Mouse (Mus musculus) ES-E14 (cell line): ENCODE results near the gene Gatb.

Experiments
- CHD2 ChIP-seq: IDR thresholded peaks from 2 replicates; pipeline ENCODE4 v1.6.1; 2014; ENCODE audit warnings: mild to moderate bottlenecking, low read depth, low read length, inconsistent platforms
- ZC3H11A ChIP-seq: IDR thresholded peaks from 2 replicates; pipeline ENCODE4 v1.6.1; 2012; ENCODE audit warnings: low read depth, mild to moderate bottlenecking, inconsistent platforms, low read length, borderline replicate concordance
- ZNF384 ChIP-seq: IDR thresholded peaks from 2 replicates; pipeline ENCODE4 v1.6.1; 2012; ENCODE audit warnings: low read depth, low read length, inconsistent platforms

DNA sequence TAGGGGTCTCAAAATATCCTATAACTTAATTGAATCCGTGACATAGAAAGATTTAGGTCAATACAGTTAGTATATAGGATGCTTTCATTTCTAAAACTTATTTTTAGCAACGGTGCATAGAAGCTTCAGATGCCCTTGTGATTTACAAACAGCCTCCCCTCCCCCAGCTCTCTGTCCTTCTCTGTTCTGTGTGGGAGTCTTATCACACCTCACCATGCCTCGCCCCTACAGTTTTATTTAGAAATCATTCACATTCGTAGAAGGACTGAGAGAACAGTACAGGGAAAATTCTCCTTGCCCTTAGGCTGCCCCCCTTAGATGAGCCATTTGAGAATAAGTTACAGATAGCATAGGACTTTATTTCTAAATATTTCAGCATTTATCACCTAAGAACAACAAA, 18.1 kb downstream of the Gatb start:
- TF ChIP-seq ZNF384: no peak
- TF ChIP-seq ZC3H11A: no peak
- no peak for TF ChIP-seq CHD2
